Mouse (Mus musculus) MEL (cell line): ENCODE measurements around the gene Tmeff2.

Experiments used
- ELF1 ChIP-seq: IDR thresholded peaks from 2 replicates; pipeline ENCODE4 v1.6.1; 2014; ENCODE audit warnings: low read depth, mild to moderate bottlenecking, inconsistent platforms, low read length, improper control_type of control experiment, moderate library complexity
- POLR2A ChIP-seq, 2 experiments: IDR thresholded peaks; 2 replicates each; pipeline ENCODE4 v1.6.1; 2011 to 2012; ENCODE audit warnings: low read length in 2 of 2, mild to moderate bottlenecking in 2 of 2, control low read depth in 1 of 2, improper control_type of control experiment in 1 of 2, low read depth in 1 of 2, moderate library complexity in 1 of 2; ENCODE audit not compliant: control insufficient read depth in 1 of 2, insufficient read depth in 1 of 2, poor library complexity in 1 of 2

DNA sequence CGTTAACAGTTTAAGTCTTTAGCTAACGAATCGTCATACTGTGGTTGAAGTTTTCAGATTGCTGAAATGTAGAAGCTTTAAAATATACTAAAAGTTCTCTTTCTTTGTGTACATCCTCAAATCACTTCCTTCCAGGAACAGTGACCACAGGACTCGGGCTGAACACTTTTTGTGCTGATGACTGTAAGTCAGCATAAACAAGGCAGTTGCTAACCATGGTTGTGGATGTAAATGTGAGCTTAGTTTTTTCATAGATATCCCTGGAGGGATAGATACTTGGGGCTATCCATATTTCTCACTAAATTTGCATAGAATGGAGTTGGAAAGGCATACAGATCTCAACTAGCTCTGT lies 62.2 kb downstream of the Tmeff2 start:
- TF ChIP-seq POLR2A (IDR thresholded peaks at IDR 0.05; ENCODE audit: control insufficient read depth in 1 of 2, insufficient read depth in 1 of 2, low read depth in 1 of 2, low read length in 2 of 2, poor library complexity in 1 of 2), result no peak
- no peak for TF ChIP-seq ELF1
